Mouse (Mus musculus): ENCODE measurements at regions not wholly inside any gene's neighbourhood (a gene's known extent, or its start where the extent isn't known, plus 50 kb on each side); places are given as distances from the start of the nearest gene placed in this dataset.

GRCm38 (mm10) chr10:37880841-37881240 lies 742.1 kb upstream of the Marcks start:
- no peaks in the 10 kb centered on the region for H3K4me1 ChIP-seq (ENCODE audit: control insufficient read depth, insufficient read depth, low read length)
- H3K27ac ChIP-seq (ENCODE audit: insufficient read depth, low read depth, low read length): no peak overlapping the region
- no peak for TF ChIP-seq POLR2A (IDR thresholded peaks at IDR 0.05; ENCODE audit: low read depth, low read length)
- TF ChIP-seq CTCF (conservative IDR thresholded peaks at IDR 0.05; ENCODE audit: insufficient read depth, insufficient read length, low read depth, low read length): no peak
- no peak overlapping the region for H3K4me3 ChIP-seq (ENCODE audit: insufficient read depth, low read depth, low read length)
- 88% methylated on average over 5 of the region's 5 CpGs for WGBS
- no peaks in the 10 kb centered on the region for H3K27me3 ChIP-seq (replicated peaks; ENCODE audit: control insufficient read depth, insufficient read depth, low read length)
- no peaks in the 10 kb centered on the region for H3K36me3 ChIP-seq (ENCODE audit: control insufficient read depth, insufficient read depth, low read length)
- DNase-seq: no peak

- Histone ChIP-seq H3K27me3 (replicated peaks; ENCODE audit: control insufficient read depth, insufficient read depth, low read length) (no peaks in the 10 kb centered on the region), H3K27ac (ENCODE audit: insufficient read depth, low read depth, low read length) (no peak overlapping the region), H3K4me3 (ENCODE audit: insufficient read depth, low read depth, low read length) (no peak overlapping the region), H3K36me3 (ENCODE audit: control insufficient read depth, insufficient read depth, low read length) (no peaks in the 10 kb centered on the region), H3K4me1 (ENCODE audit: control insufficient read depth, insufficient read depth, low read length) (no peaks in the 10 kb centered on the region)
- 82% methylated on average over 2 of the region's 2 CpGs for WGBS
- no peak for DNase-seq
- TF ChIP-seq POLR2A (IDR thresholded peaks at IDR 0.05; ENCODE audit: low read depth, low read length): no peak
- no peak for TF ChIP-seq CTCF (conservative IDR thresholded peaks at IDR 0.05; ENCODE audit: insufficient read depth, insufficient read length, low read depth, low read length)
These were observed 735.2 kb upstream of the Marcks start for GRCm38 (mm10) chr10:37873925-37874324.

- DNase-seq: peak; percentile 80
- H3K4me3 ChIP-seq (ENCODE audit: insufficient read depth, low read depth, low read length): no peak overlapping the region
- no peak for TF ChIP-seq CTCF (conservative IDR thresholded peaks at IDR 0.05; ENCODE audit: insufficient read depth, insufficient read length, low read depth, low read length)
- TF ChIP-seq POLR2A (IDR thresholded peaks at IDR 0.05; ENCODE audit: low read depth, low read length): no peak
- 12% methylated on average over 4 of the region's 4 CpGs for WGBS
- no peaks in the 10 kb centered on the region for H3K36me3 ChIP-seq (ENCODE audit: control insufficient read depth, insufficient read depth, low read length)
- H3K27me3 ChIP-seq (replicated peaks; ENCODE audit: control insufficient read depth, insufficient read depth, low read length): no peaks in the 10 kb centered on the region
- H3K4me1 ChIP-seq (ENCODE audit: control insufficient read depth, insufficient read depth, low read length): 0 out of 2 replicates have a peak, but pooled peaks cover 3% of the 10 kb centered on the region
- peak overlapping the region; percentile 63 for H3K27ac ChIP-seq (ENCODE audit: insufficient read depth, low read depth, low read length)
These were observed 722.3 kb upstream of the Marcks start for GRCm38 (mm10) chr10:37861001-37861400.

- no peaks in the 10 kb centered on the region for H3K36me3 ChIP-seq (ENCODE audit: control insufficient read depth, insufficient read depth, low read length)
- 63% methylated on average over 1 of the region's 1 CpGs for WGBS
- DNase-seq: no peak
These were observed 710.6 kb upstream of the Marcks start for GRCm38 (mm10) chr10:37849291-37849846.

GRCm38 (mm10) chr10:37842820-37843219 lies 704.1 kb upstream of the Marcks start:
- no peak for TF ChIP-seq POLR2A (IDR thresholded peaks at IDR 0.05; ENCODE audit: low read depth, low read length)
- TF ChIP-seq CTCF (conservative IDR thresholded peaks at IDR 0.05; ENCODE audit: insufficient read depth, insufficient read length, low read depth, low read length): no peak
- H3K27ac ChIP-seq (ENCODE audit: insufficient read depth, low read depth, low read length): no peak overlapping the region
- 76% methylated on average over 5 of the region's 5 CpGs for WGBS

More at GRCm38 (mm10) chr10:37849291-37849846, 710.6 kb upstream of the Marcks start:
- no peaks in the 10 kb centered on the region for H3K27me3 ChIP-seq (replicated peaks; ENCODE audit: control insufficient read depth, insufficient read depth, low read length)
- H3K27ac ChIP-seq (ENCODE audit: insufficient read depth, low read depth, low read length): no peak overlapping the region
- no peak for TF ChIP-seq POLR2A (IDR thresholded peaks at IDR 0.05; ENCODE audit: low read depth, low read length)
- TF ChIP-seq CTCF (conservative IDR thresholded peaks at IDR 0.05; ENCODE audit: insufficient read depth, insufficient read length, low read depth, low read length): no peak
- H3K4me3 ChIP-seq (ENCODE audit: insufficient read depth, low read depth, low read length): no peak overlapping the region
- H3K4me1 ChIP-seq (ENCODE audit: control insufficient read depth, insufficient read depth, low read length): no peaks in the 10 kb centered on the region

GRCm38 (mm10) chr10:37841842-37842241 lies 703.1 kb upstream of the Marcks start:
- peak; percentile 54 for DNase-seq
- WGBS: 60% methylated on average over 2 of the region's 2 CpGs
- no peaks in the 10 kb centered on the region for H3K27me3 ChIP-seq (replicated peaks; ENCODE audit: control insufficient read depth, insufficient read depth, low read length)
- H3K27ac ChIP-seq (ENCODE audit: insufficient read depth, low read depth, low read length): peak overlapping the region; percentile 64; the same call in 1 of the 2 replicates
- no peak overlapping the region for H3K4me3 ChIP-seq (ENCODE audit: insufficient read depth, low read depth, low read length)
- no peaks in the 10 kb centered on the region for H3K4me1 ChIP-seq (ENCODE audit: control insufficient read depth, insufficient read depth, low read length)
- H3K36me3 ChIP-seq (ENCODE audit: control insufficient read depth, insufficient read depth, low read length): no peaks in the 10 kb centered on the region
- TF ChIP-seq POLR2A (IDR thresholded peaks at IDR 0.05; ENCODE audit: low read depth, low read length): no peak
- no peak for TF ChIP-seq CTCF (conservative IDR thresholded peaks at IDR 0.05; ENCODE audit: insufficient read depth, insufficient read length, low read depth, low read length)

More at GRCm38 (mm10) chr10:37842820-37843219, 704.1 kb upstream of the Marcks start:
- Histone ChIP-seq H3K36me3 (ENCODE audit: control insufficient read depth, insufficient read depth, low read length) (no peaks in the 10 kb centered on the region), H3K4me3 (ENCODE audit: insufficient read depth, low read depth, low read length) (no peak overlapping the region), H3K4me1 (ENCODE audit: control insufficient read depth, insufficient read depth, low read length) (no peaks in the 10 kb centered on the region), H3K27me3 (replicated peaks; ENCODE audit: control insufficient read depth, insufficient read depth, low read length) (no peaks in the 10 kb centered on the region)
- DNase-seq: no peak

GRCm38 (mm10) chr10:37837721-37838120 lies 699.0 kb upstream of the Marcks start:
- TF ChIP-seq CTCF (conservative IDR thresholded peaks at IDR 0.05; ENCODE audit: insufficient read depth, insufficient read length, low read depth, low read length) (no peak), POLR2A (IDR thresholded peaks at IDR 0.05; ENCODE audit: low read depth, low read length) (no peak)
- Histone ChIP-seq H3K4me3 (ENCODE audit: insufficient read depth, low read depth, low read length) (no peak overlapping the region), H3K4me1 (ENCODE audit: control insufficient read depth, insufficient read depth, low read length) (no peaks in the 10 kb centered on the region), H3K36me3 (ENCODE audit: control insufficient read depth, insufficient read depth, low read length) (no peaks in the 10 kb centered on the region), H3K27ac (ENCODE audit: insufficient read depth, low read depth, low read length) (no peak overlapping the region), H3K27me3 (replicated peaks; ENCODE audit: control insufficient read depth, insufficient read depth, low read length) (no peaks in the 10 kb centered on the region)
- WGBS: 63% methylated on average over 2 of the region's 2 CpGs
- DNase-seq: peak; percentile 60

Measured in kidney, adult 2 months (tissue).